Mouse (Mus musculus): ENCODE measurements around the gene Zfy2.

Gene Zfy2

GRCm38 (mm10) chrY:2170309-2170708, at the start of gene Zfy2:
Gene Zfy2 (minus strand): TSS chrY:2170409.
- no peak for DNase-seq (ENCODE audit: low read depth, low spot score)
